In genomic region chr19:48001774-48002173, GRCm38 (mm10) we compare ENCODE assay signal across 11 mouse cellular contexts.
"Had no signal": no experiment of that assay in that cellular context is flagged by ENCODE, and none has a peak within 500 bp of the region (broad histone marks: within the 10 kb centered on the region; RNA-seq: fewer than 3 reads in every experiment).

No protein-coding gene starts in this region.

- H3K36me3 ChIP-seq: liver, embryonic 13.5 days; midbrain, embryonic 10.5 days had no signal

- H3K27me3 ChIP-seq: liver, embryonic 13.5 days had no signal

- DNase-seq: kidney, adult 8-10 months; kidney, postnatal 25 days; liver; liver, embryonic 13.5 days; liver, postnatal 0 days; thymus, adult 18-20 months; thymus, postnatal 14 days had no signal

- H3K4me2 ChIP-seq: liver, embryonic 13.5 days had no signal

- H3K27ac ChIP-seq: left cerebral cortex, adult 2 months; liver, embryonic 13.5 days; midbrain, embryonic 10.5 days had no signal

- H3K9ac ChIP-seq: liver, embryonic 13.5 days; liver, postnatal 0 days had no signal

- ATAC-seq: intestine, postnatal 0 days; liver, postnatal 0 days; midbrain, embryonic 16.5 days had no signal

- H3K9me3 ChIP-seq: liver, embryonic 13.5 days; midbrain, embryonic 10.5 days had no signal

- H3K4me3 ChIP-seq: left cerebral cortex, adult 2 months; liver, embryonic 13.5 days; midbrain, embryonic 10.5 days had no signal

- H3K4me1 ChIP-seq: liver, embryonic 13.5 days; midbrain, embryonic 10.5 days had no signal
